Mouse (Mus musculus) embryo, embryonic 10.5 days (tissue): ENCODE data around the gene Ssu72.
"Not testable (repeated sequence)": the region's sequence is repeated elsewhere in the genome, so short reads cannot be mapped to it uniquely, and the experiment has no call there.

Experiments
- DNase-seq: peaks from one replicate; pipeline ENCODE4 v3.0.0-alpha.2; 2015; ENCODE audit warnings: low spot score

Ssu72 gene

GRCm38 (mm10) chr4:155704721-155705591 lies at the start of gene Ssu72:
TSS of gene Ssu72 (plus strand) at chr4:155704800.
- peak; percentile 97 for DNase-seq

GRCm38 (mm10) chr4:155656214-155656751 lies 48.3 kb upstream of the Ssu72 start:
- no peak for DNase-seq

GRCm38 (mm10) chr4:155658961-155659360 lies 45.6 kb upstream of the Ssu72 start:
- no peak for DNase-seq

DNA sequence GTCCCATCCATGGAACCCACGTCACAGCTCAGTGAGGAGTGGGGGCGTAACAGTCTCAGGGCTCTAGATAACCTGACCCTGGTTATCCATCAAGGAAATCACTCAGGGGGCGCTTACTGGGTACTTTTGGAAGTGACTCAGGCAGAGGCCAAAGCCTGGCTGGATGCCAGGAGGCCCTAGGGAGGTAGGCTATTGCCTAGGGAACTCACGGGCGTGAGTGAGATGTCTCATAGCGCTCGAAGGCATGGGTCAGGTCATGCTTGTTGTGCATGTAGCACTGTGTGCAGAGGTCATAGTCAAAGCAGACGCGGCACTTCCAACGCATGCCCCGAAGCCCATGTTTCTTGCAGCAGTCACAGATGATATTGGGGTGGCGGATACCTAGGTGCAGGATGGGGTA lies 44.0 kb upstream of the Ssu72 start:
- no peak for DNase-seq

DNA sequence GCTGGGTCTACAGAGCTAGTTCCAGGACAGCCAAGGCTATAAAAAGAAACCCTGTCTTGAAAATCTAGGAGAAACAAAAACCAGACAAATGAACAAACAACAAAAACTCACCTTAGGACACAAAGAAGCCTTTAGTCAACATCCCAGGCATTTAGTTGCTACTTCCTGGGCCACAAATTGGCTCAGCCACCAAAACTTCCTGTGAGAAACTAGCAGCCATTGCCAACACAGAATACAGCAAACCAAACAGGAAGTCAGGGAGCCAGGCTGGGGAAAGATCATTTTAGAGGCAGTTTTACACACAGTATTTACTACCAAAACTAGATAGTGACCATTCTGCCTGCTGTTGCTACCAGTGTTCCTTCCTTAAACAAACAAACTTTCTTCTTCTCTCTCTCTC lies 37.7 kb upstream of the Ssu72 start:
- DNase-seq: no peak

DNA sequence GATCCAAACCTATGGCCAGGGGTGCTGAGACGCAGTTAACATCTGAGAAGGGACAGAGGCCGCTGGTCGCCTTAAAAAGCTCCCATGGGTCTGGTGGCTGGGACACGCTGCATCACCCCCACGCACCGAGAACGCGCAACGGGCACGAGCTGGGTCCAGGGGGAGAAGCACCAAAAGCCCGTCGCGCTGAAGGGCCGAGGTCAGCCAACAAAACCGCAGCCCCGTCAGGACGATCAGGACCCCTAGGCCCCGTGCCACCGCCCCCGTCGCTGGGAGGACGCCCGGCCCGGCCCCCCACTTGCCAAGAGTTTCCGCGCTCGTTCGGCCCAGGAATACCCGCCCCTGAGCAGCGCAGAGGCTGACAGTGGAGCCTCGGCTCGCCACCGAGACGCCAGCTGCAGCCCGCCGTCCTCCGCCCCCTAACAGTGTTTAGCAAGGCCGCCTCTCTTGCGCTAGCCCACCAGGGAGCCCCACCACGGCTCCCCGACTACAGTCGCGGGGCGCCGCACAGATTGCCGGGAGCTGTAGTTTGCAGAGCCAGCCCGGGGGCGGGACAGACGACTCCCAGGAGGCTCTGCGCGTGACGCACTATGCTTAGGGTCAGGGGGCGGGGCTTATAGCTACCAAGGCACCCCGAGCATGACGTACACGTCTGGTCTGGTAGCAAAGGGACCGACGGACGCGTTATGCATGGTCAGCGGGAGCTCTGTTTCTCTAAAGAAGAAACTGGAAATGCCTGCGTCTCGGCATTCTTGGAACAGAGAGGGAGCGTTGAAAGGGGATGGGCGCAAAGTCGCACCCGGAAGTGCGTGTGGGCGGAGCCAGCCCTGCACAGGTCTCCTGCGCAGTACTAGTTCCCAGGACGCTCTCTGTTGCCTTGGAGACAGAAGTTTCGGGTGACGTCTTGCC lies 35.7 kb upstream of the Ssu72 start, which contains the start of gene Mib2:
Mib2 (minus strand) TSS at position 510 of the 909 bp plus-strand sequence.
- peak; percentile 99 for DNase-seq

- DNase-seq: no peak
Measured at GRCm38 (mm10) chr4:155669598-155670075, 35.0 kb upstream of the Ssu72 start.

DNA sequence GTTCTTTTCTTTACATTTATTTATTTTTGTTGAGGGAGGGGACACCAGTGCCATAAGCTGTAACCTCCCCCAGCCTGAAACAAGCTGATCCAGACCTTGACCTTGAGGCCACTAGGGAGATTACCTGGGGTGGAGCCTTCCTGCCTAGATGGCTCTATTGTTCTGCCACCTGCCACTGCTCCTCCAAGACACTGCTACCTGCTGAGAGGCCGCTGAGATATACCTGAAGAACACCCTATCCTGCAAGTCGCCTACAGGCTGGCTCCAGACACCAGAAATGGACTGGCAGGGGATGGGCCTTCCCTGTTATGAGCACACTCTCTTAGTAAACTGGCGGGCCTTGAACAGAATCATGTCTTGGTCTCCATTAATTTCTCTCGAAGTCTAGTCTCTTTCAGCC lies 34.4 kb upstream of the Ssu72 start:
- not testable (repeated sequence) for DNase-seq

DNA sequence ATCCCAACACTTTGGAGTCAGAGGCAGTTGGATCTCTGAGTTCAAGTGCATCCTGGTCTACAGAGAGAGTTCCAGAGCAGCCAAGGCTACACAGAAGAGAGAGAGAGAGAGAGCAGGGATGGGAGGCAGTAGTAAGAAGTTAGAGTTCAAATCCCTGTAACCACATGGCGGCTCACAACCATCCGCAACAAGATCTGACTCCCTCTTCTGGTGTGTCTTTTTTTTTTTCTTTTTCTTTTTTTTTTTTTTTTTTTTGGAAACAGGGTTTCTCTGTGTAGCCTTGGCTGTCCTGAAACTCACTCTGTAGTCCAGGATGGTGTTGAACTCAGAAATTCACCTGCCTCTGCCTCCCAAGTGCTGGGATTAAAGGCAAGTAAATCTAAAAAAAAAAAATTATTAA lies 32.5 kb upstream of the Ssu72 start:
- no peak for DNase-seq

DNA sequence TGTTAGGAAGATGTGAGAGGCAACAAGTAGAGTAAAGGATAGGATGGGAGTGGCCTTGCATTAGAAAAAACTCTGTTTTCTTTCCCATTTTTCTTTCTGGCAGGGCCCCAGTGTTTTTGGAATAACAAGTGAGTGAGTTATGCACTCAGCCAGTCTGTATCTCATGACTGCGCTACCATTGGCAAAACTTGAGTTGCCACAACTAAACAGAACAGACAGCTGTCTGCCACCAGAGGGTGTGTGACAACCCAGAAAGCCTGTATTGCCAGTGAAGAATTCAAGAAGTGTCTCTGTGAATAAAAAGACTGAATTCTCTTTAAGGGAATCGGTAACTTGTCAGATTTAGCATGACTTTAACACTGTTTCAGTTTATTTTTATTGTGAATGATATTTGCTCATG lies 28.6 kb upstream of the Ssu72 start:
- no peak for DNase-seq

DNA sequence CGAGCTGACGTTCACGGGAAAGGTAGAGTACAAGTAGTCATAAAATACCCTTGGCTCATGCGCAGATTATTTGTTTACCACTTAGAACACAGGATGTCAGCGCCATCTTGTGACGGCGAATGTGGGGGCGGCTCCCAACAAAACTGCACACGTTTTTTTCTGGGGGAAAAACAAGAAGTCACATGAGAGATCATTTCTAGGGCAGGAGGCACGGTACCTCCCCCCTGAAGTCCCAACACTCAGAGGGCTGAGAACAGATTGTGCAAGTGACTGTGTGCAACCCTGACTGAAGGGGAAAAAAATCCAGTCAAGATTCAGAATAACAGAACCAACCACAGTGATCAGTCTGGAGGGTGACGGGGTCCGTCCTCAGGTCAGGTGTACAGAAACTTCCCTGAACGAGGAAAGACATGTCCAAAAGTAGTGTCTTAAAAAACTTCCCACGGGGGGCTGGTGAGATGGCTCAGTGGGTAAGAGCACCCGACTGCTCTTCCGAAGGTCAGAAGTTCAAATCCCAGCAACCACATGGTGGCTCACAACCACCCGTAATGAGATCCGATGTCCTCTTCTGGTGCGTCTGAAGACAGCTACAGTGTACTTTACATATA lies 20.8 kb upstream of the Ssu72 start:
- not testable (repeated sequence) for DNase-seq

GRCm38 (mm10) chr4:155687764-155688163 lies 16.8 kb upstream of the Ssu72 start:
- DNase-seq: not testable (repeated sequence)

GRCm38 (mm10) chr4:155690571-155691375 lies 13.8 kb upstream of the Ssu72 start:
- DNase-seq: no peak

- DNase-seq: no peak
Measured at GRCm38 (mm10) chr4:155692421-155692820, 12.2 kb upstream of the Ssu72 start.

DNA sequence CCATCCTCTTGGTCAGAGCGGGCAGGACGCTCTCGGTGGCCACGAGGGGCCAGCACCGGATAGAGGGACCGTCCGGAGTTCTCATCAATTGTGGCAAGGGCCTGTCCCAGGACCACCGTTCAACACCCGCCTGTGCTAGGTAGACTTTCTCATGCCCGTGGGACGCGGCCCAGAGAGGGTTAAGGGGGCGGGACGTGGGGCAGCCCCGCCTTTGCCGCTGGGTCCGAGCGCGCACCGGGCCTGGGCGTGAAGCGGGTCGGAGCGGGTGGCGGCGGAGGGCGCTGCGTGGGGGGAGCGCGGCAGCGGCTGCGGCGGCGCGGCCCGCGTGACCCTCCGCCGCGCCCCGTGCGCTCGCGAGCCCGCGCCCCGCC lies 10.5 kb upstream of the Ssu72 start, which contains the start of gene Fndc10:
Fndc10 (plus strand) TSS at position 232 of the 371 bp plus-strand sequence.
- peak; percentile 77 for DNase-seq

DNA sequence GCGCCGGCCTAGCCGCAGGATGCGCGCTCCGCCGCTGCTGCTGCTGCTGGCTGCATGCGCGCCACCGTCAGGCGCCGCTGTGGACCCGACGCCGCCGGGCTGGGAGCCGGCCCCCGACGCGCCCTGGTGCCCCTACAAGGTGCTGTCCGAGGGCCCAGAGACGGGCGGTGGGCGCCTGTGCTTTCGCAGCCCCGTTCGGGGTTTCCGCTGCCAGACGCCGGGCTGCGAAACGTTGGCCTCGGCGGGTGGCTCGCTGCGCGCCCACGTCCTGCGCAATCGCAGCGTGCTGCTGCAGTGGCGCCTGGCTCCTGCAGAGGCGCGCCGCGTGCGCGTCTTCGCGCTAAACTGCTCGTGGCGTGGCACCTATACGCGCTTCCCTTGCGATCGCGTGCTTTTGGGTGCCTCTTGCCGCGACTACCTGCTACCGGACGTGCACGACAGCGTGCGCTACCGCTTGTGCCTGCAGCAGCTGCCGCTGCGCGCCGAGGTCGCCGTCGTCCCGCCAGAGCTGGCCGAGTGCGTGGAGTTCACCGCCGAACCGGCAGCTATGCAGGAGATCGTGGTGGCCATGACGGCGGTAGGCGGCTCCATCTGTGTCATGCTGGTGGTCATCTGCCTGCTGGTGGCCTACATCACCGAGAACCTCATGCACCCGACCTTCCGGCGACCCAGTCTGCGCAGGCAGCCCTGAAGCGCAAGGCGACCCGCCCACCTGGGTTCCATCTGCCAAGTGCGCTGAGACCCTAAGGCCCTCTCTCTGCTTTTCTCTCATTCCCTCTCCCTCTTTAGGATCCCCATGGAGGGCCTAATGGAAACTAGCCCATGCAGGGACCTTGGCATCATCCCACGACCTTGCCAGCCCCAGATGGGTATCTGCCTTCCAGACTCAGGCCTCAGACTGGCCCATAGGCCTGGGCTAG lies 9.9 kb upstream of the Ssu72 start:
- DNase-seq: peak; percentile 63

DNA sequence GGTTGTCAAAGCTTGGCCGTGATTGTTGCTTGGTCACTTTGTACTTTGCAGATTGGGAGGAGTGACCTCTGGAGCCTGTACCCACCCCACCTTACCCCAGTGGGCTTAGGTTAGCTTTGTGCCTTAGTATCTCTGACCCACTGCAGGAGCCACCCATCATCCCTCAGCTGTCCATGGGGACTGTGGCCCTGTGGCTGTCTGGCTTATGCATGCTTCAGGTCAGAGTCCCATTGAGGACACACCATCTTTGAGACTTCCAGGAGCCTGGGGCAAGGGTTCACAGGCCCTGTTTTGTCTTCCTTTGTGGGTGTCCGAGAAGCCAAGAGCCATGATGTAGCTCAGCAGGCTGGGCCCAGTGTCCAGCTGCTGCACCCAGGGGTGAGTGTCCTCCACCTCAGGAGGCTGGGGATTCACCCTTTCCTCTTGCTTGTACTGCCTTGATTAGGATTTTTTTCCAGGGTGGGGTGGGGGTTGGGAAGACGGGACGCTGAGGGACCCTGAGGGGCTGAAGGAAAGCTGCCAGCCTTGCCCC lies 9.0 kb upstream of the Ssu72 start:
- no peak for DNase-seq

GRCm38 (mm10) chr4:155696261-155697255 lies 8.0 kb upstream of the Ssu72 start:
- DNase-seq: no peak
